Mouse (Mus musculus) limb, embryonic 12.5 days (tissue): ENCODE data around the gene Btn2a2. TPM values are rescaled to one million over a fixed set of nuclear protein-coding genes. Genes with fewer than 3 reads are reported as not detected.

ENCODE experiments used
- ATAC-seq: fragments of 200-750 bp; cut with Nextera tagmentation; 2 replicates; pipeline ENCODE4 v1.8.0; 2017; ENCODE audit warnings: low read depth, moderate TSS enrichment; ENCODE audit not compliant: insufficient number of reproducible peaks, insufficient read depth, low FRiP score, low TSS enrichment
- H3K27ac ChIP-seq: fragments of 300-500 bp; sonication (generic); 2 replicates; pipeline ENCODE4 v1.5.1; 2016; ENCODE audit warnings: mild to moderate bottlenecking, moderate library complexity
- H3K27me3 ChIP-seq: fragments of 300-500 bp; sonication (generic); 2 replicates; pipeline ENCODE4 v1.6.1; 2016; ENCODE audit warnings: mild to moderate bottlenecking, moderate library complexity
- H3K36me3 ChIP-seq: fragments of 300-500 bp; sonication (generic); 2 replicates; pipeline ENCODE4 v1.6.1; 2016; ENCODE audit warnings: mild to moderate bottlenecking, moderate library complexity
- H3K4me1 ChIP-seq: fragments of 300-500 bp; sonication (generic); replicated peaks from 2 replicates; pipeline ENCODE4 v1.6.1; 2016
- H3K4me2 ChIP-seq: fragments of 300-500 bp; sonication (generic); 2 replicates; pipeline ENCODE4 v1.6.1; 2016; ENCODE audit warnings: mild to moderate bottlenecking, moderate library complexity
- H3K4me3 ChIP-seq: fragments of 300-500 bp; sonication (generic); replicated peaks from 2 replicates; pipeline ENCODE4 v1.5.1; 2016; ENCODE audit warnings: mild to moderate bottlenecking
- H3K9ac ChIP-seq: fragments of 300-500 bp; sonication (generic); replicated peaks from 2 replicates; pipeline ENCODE4 v1.6.1; 2016; ENCODE audit warnings: mild to moderate bottlenecking, moderate library complexity
- H3K9me3 ChIP-seq: fragments of 300-500 bp; sonication (generic); 2 replicates; pipeline ENCODE4 v1.6.1; 2016; ENCODE audit warnings: mild to moderate bottlenecking, moderate library complexity
- WGBS: fragments of 180-500 bp; shearing (Covaris S2); methylation state at CpG from one replicate; pipeline ENCODE4 v1.1.7; 2016; 5-methylcytosine and 5-hydroxymethylcytosine counted together
- polyA plus RNA-seq: library from polyadenylated mRNA; unstranded; fragments of >200 nt; fragmentation: Nextera tagmentation; extraction: Ambion mirVana; gene quantifications from 2 replicates; pipeline ENCODE4 v1.2.1, GENCODE M21; 2016

Btn2a2 gene
- polyA plus RNA-seq, 1 experiment from 2014 or later: 1.9 TPM

- H3K4me3 ChIP-seq: peak overlapping the region; percentile 36
- H3K4me1 ChIP-seq: peaks cover 22% of the 10 kb centered on the region
- H3K4me2 ChIP-seq: peak overlapping the region; percentile 56
- H3K9me3 ChIP-seq: no peaks in the 10 kb centered on the region
- H3K36me3 ChIP-seq: no peaks in the 10 kb centered on the region
- 4% methylated on average over 14 of the region's 14 CpGs for WGBS
- ATAC-seq: no peak
- peak overlapping the region; percentile 69 for H3K27ac ChIP-seq
- H3K27me3 ChIP-seq: no peaks in the 10 kb centered on the region
- peak overlapping the region; percentile 34; the same call in 1 of the 2 replicates for H3K9ac ChIP-seq
These were observed 17.1 kb upstream of the Btn2a2 start for GRCm38 (mm10) chr13:23505662-23506345.

GRCm38 (mm10) chr13:23503797-23504196 is 15.1 kb upstream of the Btn2a2 start:
- no peak overlapping the region for H3K9ac ChIP-seq
- no peaks in the 10 kb centered on the region for H3K9me3 ChIP-seq
- no peak overlapping the region for H3K27ac ChIP-seq
- H3K4me1 ChIP-seq: peaks cover 27% of the 10 kb centered on the region
- H3K27me3 ChIP-seq: no peaks in the 10 kb centered on the region
- no peaks in the 10 kb centered on the region for H3K36me3 ChIP-seq
- WGBS: 2% methylated on average over 9 of the region's 9 CpGs
- H3K4me3 ChIP-seq: no peak overlapping the region
- peak overlapping the region; percentile 18 for H3K4me2 ChIP-seq
- ATAC-seq: no peak

GRCm38 (mm10) chr13:23502916-23503315 is 14.3 kb upstream of the Btn2a2 start:
- no peaks in the 10 kb centered on the region for H3K36me3 ChIP-seq
- no peaks in the 10 kb centered on the region for H3K27me3 ChIP-seq
- no peak overlapping the region for H3K9ac ChIP-seq
- no peak overlapping the region for H3K4me3 ChIP-seq
- 43% methylated on average over 4 of the region's 4 CpGs for WGBS
- H3K9me3 ChIP-seq: no peaks in the 10 kb centered on the region
- H3K27ac ChIP-seq: no peak overlapping the region
- no peak for ATAC-seq
- no peak overlapping the region for H3K4me2 ChIP-seq
- H3K4me1 ChIP-seq: peaks cover 27% of the 10 kb centered on the region

- 38% methylated on average over 9 of the region's 9 CpGs for WGBS
- no peak overlapping the region for H3K9ac ChIP-seq
- H3K9me3 ChIP-seq: no peaks in the 10 kb centered on the region
- H3K36me3 ChIP-seq: no peaks in the 10 kb centered on the region
- peaks cover 27% of the 10 kb centered on the region for H3K4me1 ChIP-seq
- no peak overlapping the region for H3K27ac ChIP-seq
- no peaks in the 10 kb centered on the region for H3K27me3 ChIP-seq
- no peak overlapping the region for H3K4me3 ChIP-seq
- H3K4me2 ChIP-seq: peak overlapping the region; percentile 38
- ATAC-seq: no peak
These were observed 13.4 kb upstream of the Btn2a2 start for GRCm38 (mm10) chr13:23502031-23502567.

DNA sequence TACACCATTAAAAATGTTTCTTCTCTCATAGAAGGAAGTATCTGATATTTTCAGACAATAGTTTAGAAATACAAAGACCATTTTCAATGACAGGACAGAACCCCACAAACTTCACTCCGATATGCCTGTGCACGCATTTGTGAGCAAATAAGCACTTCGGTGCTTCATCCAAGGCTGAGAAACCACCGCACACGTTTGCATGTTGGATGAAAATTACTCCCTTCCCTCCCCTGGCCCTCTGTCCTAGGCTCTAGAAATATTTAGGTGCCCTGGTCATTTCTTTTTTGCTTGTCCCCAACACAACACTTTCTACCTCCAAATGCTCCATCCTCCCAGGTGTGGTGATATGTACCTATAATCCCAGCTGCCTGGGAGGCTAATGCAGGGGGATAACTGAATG is 12.9 kb upstream of the Btn2a2 start:
- Histone ChIP-seq H3K4me1 (peaks cover 27% of the 10 kb centered on the region), H3K27ac (no peak overlapping the region), H3K9me3 (no peaks in the 10 kb centered on the region), H3K36me3 (no peaks in the 10 kb centered on the region), H3K4me3 (peak overlapping the region; percentile 6; the same call in 1 of the 2 replicates), H3K4me2 (peak overlapping the region; percentile 38), H3K27me3 (no peaks in the 10 kb centered on the region), H3K9ac (no peak overlapping the region)
- no peak for ATAC-seq
- 20% methylated on average over 5 of the region's 5 CpGs for whole genome bisulfite sequencing

- H3K9ac ChIP-seq: no peak overlapping the region
- no peaks in the 10 kb centered on the region for H3K9me3 ChIP-seq
- 0 out of 2 replicates have a peak, but pooled peaks have one; percentile 22 for ATAC-seq
- no peak overlapping the region; the same call in 1 of the 2 replicates for H3K4me3 ChIP-seq
- WGBS: 2% methylated on average over 17 of the region's 17 CpGs
- no peaks in the 10 kb centered on the region for H3K27me3 ChIP-seq
- no peak overlapping the region for H3K27ac ChIP-seq
- H3K36me3 ChIP-seq: no peaks in the 10 kb centered on the region
- peak overlapping the region; percentile 38 for H3K4me2 ChIP-seq
- peaks cover 22% of the 10 kb centered on the region for H3K4me1 ChIP-seq
These were observed 12.0 kb upstream of the Btn2a2 start for GRCm38 (mm10) chr13:23500424-23501200.

DNA sequence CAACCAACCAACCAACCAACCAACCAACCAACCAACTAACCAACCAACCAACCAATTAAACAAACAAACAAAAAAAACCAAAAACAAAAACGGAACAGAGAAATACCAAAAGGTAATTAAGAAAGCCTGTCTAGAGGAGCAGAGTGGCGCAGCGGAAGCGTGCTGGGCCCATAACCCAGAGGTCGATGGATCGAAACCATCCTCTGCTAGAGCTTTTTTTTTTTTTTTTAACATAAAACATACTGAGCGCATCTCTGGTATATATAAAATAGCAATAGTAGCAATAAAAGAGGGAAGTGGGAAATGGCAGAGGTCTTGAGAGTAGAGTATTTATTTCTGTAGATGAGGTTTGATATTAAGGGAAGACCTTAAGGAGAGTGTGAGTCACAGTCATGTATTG is 11.3 kb upstream of the Btn2a2 start:
- no peak overlapping the region for H3K4me3 ChIP-seq
- no peaks in the 10 kb centered on the region for H3K36me3 ChIP-seq
- H3K27ac ChIP-seq: no peak overlapping the region
- no peak overlapping the region; the same call in 1 of the 2 replicates for H3K4me2 ChIP-seq
- no peak for ATAC-seq
- H3K27me3 ChIP-seq: no peaks in the 10 kb centered on the region
- no peaks in the 10 kb centered on the region for H3K9me3 ChIP-seq
- WGBS: 9% methylated on average over 7 of the region's 7 CpGs
- peaks cover 15% of the 10 kb centered on the region for H3K4me1 ChIP-seq
- H3K9ac ChIP-seq: no peak overlapping the region

GRCm38 (mm10) chr13:23498653-23499052 is 10.0 kb upstream of the Btn2a2 start:
- Histone ChIP-seq H3K9ac (no peak overlapping the region), H3K27me3 (no peaks in the 10 kb centered on the region), H3K36me3 (no peaks in the 10 kb centered on the region), H3K4me3 (peak overlapping the region; percentile 35), H3K4me2 (peak overlapping the region; percentile 57), H3K27ac (peak overlapping the region; percentile 69; the same call in 1 of the 2 replicates), H3K9me3 (no peaks in the 10 kb centered on the region), H3K4me1 (peaks cover 14% of the 10 kb centered on the region)
- peak; percentile 61; the same call in 1 of the 2 replicates for ATAC-seq
- WGBS: 1% methylated on average over 10 of the region's 10 CpGs

DNA sequence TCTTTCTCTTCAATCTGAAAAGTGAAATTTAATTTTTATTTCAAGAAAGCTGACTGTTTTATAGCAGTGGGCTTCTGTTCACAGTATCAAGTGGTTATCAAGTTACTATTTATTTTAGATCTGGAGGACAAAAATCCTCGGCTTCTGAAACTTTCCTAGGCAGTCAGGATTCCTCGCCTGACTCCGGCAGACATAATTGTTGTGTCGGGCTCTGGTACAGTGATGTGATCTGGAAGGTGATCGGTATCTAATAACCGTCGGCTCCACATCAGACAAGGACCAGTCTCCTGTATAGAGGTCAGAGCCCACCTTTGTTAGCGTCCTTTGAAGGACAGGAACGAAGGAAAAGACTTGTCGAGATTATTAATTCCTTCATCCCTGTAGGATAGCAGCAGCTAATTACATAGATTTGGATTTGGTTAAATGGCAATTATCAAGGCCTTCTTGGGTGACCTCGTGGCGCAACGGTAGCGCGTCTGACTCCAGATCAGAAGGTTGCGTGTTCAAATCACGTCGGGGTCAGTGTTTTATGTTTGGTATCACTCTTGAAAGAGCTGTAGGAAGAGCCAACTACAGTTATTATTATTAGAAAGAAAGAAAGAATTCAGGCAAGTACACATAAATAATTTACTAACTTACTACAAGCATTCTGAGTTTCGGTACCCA is 9.1 kb upstream of the Btn2a2 start:
- Histone ChIP-seq H3K4me2 (peak overlapping the region; percentile 57), H3K9ac (no peak overlapping the region), H3K36me3 (no peaks in the 10 kb centered on the region), H3K9me3 (no peaks in the 10 kb centered on the region), H3K27ac (peak overlapping the region; percentile 69; the same call in 1 of the 2 replicates), H3K27me3 (no peaks in the 10 kb centered on the region), H3K4me1 (peaks cover 14% of the 10 kb centered on the region), H3K4me3 (peak overlapping the region; percentile 35)
- ATAC-seq: no peak
- WGBS: 2% methylated on average over 19 of the region's 19 CpGs

DNA sequence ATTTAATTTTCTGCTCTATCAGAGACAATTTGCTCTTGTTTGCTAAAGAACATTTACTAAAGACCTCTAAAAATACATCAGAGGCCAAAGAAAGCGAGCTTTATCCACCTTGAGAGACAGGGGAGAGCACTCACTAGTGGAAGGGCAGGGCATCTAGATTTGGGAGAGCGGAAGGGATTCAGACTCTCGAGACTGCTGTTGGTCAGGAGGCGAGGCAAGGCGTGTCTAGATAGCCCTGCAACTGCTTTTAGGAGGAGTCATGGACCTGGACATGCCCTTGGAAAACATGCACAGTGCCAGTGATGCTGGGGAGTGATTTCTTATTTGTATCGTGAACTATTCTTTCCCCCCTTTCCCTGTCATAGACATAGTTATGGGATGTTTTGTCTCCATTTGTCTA is 6.9 kb upstream of the Btn2a2 start:
- 80% methylated on average over 6 of the region's 6 CpGs for WGBS

DNA sequence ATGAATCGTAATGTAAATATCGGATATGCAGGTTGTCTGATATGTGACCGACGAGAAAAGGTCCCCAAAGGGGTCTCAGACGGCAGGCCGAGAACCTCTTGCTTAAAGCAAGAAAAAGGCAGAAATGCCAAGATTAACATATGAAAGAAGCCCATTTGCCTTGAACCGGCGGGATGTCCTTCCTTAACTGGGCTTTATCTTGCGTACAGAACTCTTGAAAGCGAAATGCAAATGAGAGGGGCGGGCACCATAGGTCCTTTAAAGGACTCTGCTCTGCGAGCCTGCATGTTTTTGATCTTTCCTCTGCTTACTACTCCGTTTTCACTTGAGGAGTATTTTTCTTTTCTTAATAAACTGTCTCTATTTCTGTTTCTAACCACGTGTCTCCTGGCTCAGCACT is 3.3 kb upstream of the Btn2a2 start:
- Histone ChIP-seq H3K4me3 (peak overlapping the region; percentile 28), H3K9ac (no peak overlapping the region), H3K36me3 (no peaks in the 10 kb centered on the region), H3K27ac (no peak overlapping the region), H3K9me3 (no peaks in the 10 kb centered on the region), H3K4me1 (peaks cover 11% of the 10 kb centered on the region), H3K4me2 (peak overlapping the region; percentile 44), H3K27me3 (0 out of 2 replicates have a peak, but pooled peaks cover 3% of the 10 kb centered on the region)
- WGBS: 8% methylated on average over 14 of the region's 14 CpGs
- ATAC-seq: no peak

More for the DNA sequence above, 6.9 kb upstream of the Btn2a2 start:
- Histone ChIP-seq H3K4me1 (peaks cover 19% of the 10 kb centered on the region), H3K27me3 (0 out of 2 replicates have a peak, but pooled peaks cover 3% of the 10 kb centered on the region), H3K9ac (no peak overlapping the region), H3K36me3 (no peaks in the 10 kb centered on the region), H3K9me3 (no peaks in the 10 kb centered on the region), H3K4me2 (no peak overlapping the region), H3K27ac (no peak overlapping the region), H3K4me3 (no peak overlapping the region)
- no peak for ATAC-seq
